Mouse (Mus musculus) forebrain, embryonic 13.5 days (tissue): ENCODE results near the gene Rab43. TPM values are rescaled to one million over a fixed set of nuclear protein-coding genes. Genes with fewer than 3 reads are reported as not detected.

Source experiments
- ATAC-seq: fragments of 200-750 bp; cut with Nextera tagmentation; 2 replicates; pipeline ENCODE4 v1.8.0; 2017
- H3K27ac ChIP-seq: fragments of 300-500 bp; sonication (generic); 2 replicates; pipeline ENCODE4 v1.5.1; 2015; ENCODE audit warnings: inconsistent platforms, mild to moderate bottlenecking, moderate library complexity
- H3K27me3 ChIP-seq: fragments of 300-500 bp; sonication (generic); 2 replicates; pipeline ENCODE4 v1.6.1; 2015; ENCODE audit warnings: mild to moderate bottlenecking, inconsistent platforms
- H3K36me3 ChIP-seq: fragments of 300-500 bp; sonication (generic); 2 replicates; pipeline ENCODE4 v1.6.1; 2015; ENCODE audit warnings: mild to moderate bottlenecking, inconsistent platforms; ENCODE audit not compliant: poor library complexity, severe bottlenecking
- H3K4me1 ChIP-seq: fragments of 300-500 bp; sonication (generic); 2 replicates; pipeline ENCODE4 v1.6.1; 2015; ENCODE audit warnings: inconsistent platforms
- H3K4me2 ChIP-seq: fragments of 300-500 bp; sonication (generic); 2 replicates; pipeline ENCODE4 v1.6.1; 2015; ENCODE audit warnings: inconsistent platforms, mild to moderate bottlenecking, moderate library complexity
- H3K4me3 ChIP-seq: fragments of 300-500 bp; sonication (generic); 2 replicates; pipeline ENCODE4 v1.5.1; 2015; ENCODE audit warnings: mild to moderate bottlenecking, inconsistent platforms
- H3K9ac ChIP-seq: fragments of 300-500 bp; sonication (generic); 2 replicates; pipeline ENCODE4 v1.6.1; 2015; ENCODE audit warnings: mild to moderate bottlenecking, inconsistent platforms
- H3K9me3 ChIP-seq: fragments of 300-500 bp; sonication (generic); replicated peaks from 2 replicates; pipeline ENCODE4 v1.6.1; 2016; ENCODE audit warnings: inconsistent platforms
- WGBS: fragments of 180-500 bp; shearing (Covaris S2); methylation state at CpG from one replicate; pipeline ENCODE4 v1.1.7; 2015; 5-methylcytosine and 5-hydroxymethylcytosine counted together
- polyA plus RNA-seq: library from polyadenylated mRNA; unstranded; fragments of >200 nt; fragmentation: Nextera tagmentation; extraction: Ambion mirVana; gene quantifications from 2 replicates; pipeline ENCODE4 v1.2.1, GENCODE M21; 2015

Gene Rab43
- polyA plus RNA-seq, 1 experiment from 2014 or later, result 7.4 TPM

- ATAC-seq, result no peak
- H3K36me3 ChIP-seq, result no peaks in the 10 kb centered on the region
- H3K27me3 ChIP-seq, result 0 out of 2 replicates have a peak, but pooled peaks cover 7% of the 10 kb centered on the region
- H3K4me1 ChIP-seq, result peaks cover 8% of the 10 kb centered on the region; the same call in 1 of the 2 replicates
- H3K4me3 ChIP-seq, result no peak overlapping the region
- H3K9ac ChIP-seq, result no peak overlapping the region
- no peak overlapping the region for H3K27ac ChIP-seq
- H3K9me3 ChIP-seq, result no peaks in the 10 kb centered on the region
- no peak overlapping the region for H3K4me2 ChIP-seq
Observed at GRCm38 (mm10) chr6:87740496-87740895, 71.5 kb downstream of the Rab43 start.

- H3K36me3 ChIP-seq, result no peaks in the 10 kb centered on the region
- H3K9me3 ChIP-seq, result no peaks in the 10 kb centered on the region
- 63% methylated on average over 6 of the region's 6 CpGs for WGBS
- no peak overlapping the region for H3K4me3 ChIP-seq
- peaks cover 8% of the 10 kb centered on the region; the same call in 1 of the 2 replicates for H3K4me1 ChIP-seq
- no peak overlapping the region for H3K27ac ChIP-seq
- no peak for ATAC-seq
- H3K9ac ChIP-seq, result no peak overlapping the region
- H3K27me3 ChIP-seq, result peaks cover 13% of the 10 kb centered on the region
- H3K4me2 ChIP-seq, result no peak overlapping the region
Observed at GRCm38 (mm10) chr6:87739898-87740297, 72.1 kb downstream of the Rab43 start.

Other genes with a start within 250 kb of the Rab43 start
- gene Prokr1, start 221.4 kb downstream of the Rab43 start, polyA plus RNA-seq, result 5.0 and 5.9 TPM in 2 replicates
- gene Aplf, start 140.0 kb downstream of the Rab43 start, polyA plus RNA-seq, result 12.7 and 12.9 TPM in 2 replicates
- gene Efcc1, start 81.3 kb downstream of the Rab43 start, polyA plus RNA-seq, result 0.96 and 1.1 TPM in 2 replicates
- gene Gp9, start 34.1 kb downstream of the Rab43 start, polyA plus RNA-seq, result 0.77 and 0.89 TPM in 2 replicates
- gene Gm45140, start 23.6 kb upstream of the Rab43 start, polyA plus RNA-seq, result 1.4 and 2.3 TPM in 2 replicates
- 46.5 and 49.8 TPM in 2 replicates for gene Isy1, start 26.6 kb upstream of the Rab43 start, polyA plus RNA-seq
- gene Cnbp, start 38.9 kb upstream of the Rab43 start, polyA plus RNA-seq, result 949 and 1,006 TPM in 2 replicates
- gene Copg1, start 75.7 kb upstream of the Rab43 start, polyA plus RNA-seq, result 133 and 151 TPM in 2 replicates
- gene Hmces, start 101.8 kb upstream of the Rab43 start, polyA plus RNA-seq, result 54.6 and 60.4 TPM in 2 replicates
- gene H1fx, start 169.5 kb upstream of the Rab43 start, polyA plus RNA-seq, result 29.4 and 34.9 TPM in 2 replicates
- gene Rab7, start 233.1 kb upstream of the Rab43 start, polyA plus RNA-seq, result 233 and 248 TPM in 2 replicates